In the genomic region with DNA sequence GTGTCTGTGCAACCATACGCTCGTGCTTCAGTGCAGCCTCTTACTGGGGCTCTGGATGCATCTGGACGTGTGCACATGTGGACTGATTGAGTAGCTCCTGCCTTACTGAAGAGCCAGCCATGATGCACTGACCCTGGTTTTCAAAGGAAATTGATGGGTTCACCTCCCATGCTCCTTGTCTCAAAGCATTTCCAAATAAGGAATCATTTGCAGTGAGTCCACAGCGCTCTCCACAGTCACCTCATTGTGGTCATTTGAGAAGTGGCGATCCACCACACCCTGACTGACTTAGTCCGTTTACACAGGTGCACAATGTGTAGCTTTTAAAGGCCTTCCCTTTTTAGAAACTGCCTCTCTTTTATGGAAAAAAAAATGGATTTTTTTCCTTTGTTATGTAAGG, we compare ENCODE assay signal across 16 mouse cellular contexts.
DNase-seq lines count a peak whose midpoint lies in the region; ATAC-seq and TF ChIP-seq lines count a peak whose summit lies in the region.
"Had no signal": no experiment of that assay in that cellular context is flagged by ENCODE, and none has a peak within 500 bp of the region (broad histone marks: within the 10 kb centered on the region; RNA-seq: fewer than 3 reads in every experiment).

No protein-coding gene starts in this region.

- H3K9ac ChIP-seq in hindbrain, embryonic 16.5 days (ENCODE audit: low read depth, low read length) = no peak overlapping the region
- no peak overlapping the region for H3K9ac ChIP-seq in lung, postnatal 0 days (replicated peaks; ENCODE audit: low read depth)
- H3K9ac ChIP-seq: heart, embryonic 13.5 days; limb, embryonic 13.5 days; liver, embryonic 15.5 days had no signal

- H3K4me2 ChIP-seq in hindbrain, embryonic 16.5 days (ENCODE audit: low read length) = no peak overlapping the region
- no peak overlapping the region for H3K4me2 ChIP-seq in lung, postnatal 0 days (replicated peaks; ENCODE audit: low read depth, low read length)
- H3K4me2 ChIP-seq: heart, embryonic 13.5 days; limb, embryonic 13.5 days; liver, embryonic 15.5 days had no signal

- H3K36me3 ChIP-seq in hindbrain, embryonic 10.5 days = peaks cover 10% of the 10 kb centered on the region; the same call in 1 of the 2 replicates
- no peaks in the 10 kb centered on the region for H3K36me3 ChIP-seq in hindbrain, embryonic 16.5 days (ENCODE audit: control insufficient read depth, insufficient read depth, low read length)
- no peaks in the 10 kb centered on the region for H3K36me3 ChIP-seq in lung, postnatal 0 days (ENCODE audit: insufficient read depth, low read length)
- H3K36me3 ChIP-seq: heart, embryonic 13.5 days; limb, embryonic 13.5 days had no signal

- no peak for DNase-seq in hindbrain, embryonic 10.5 days (ENCODE audit: low spot score)
- peak; percentile 33 for DNase-seq in lung, postnatal 0 days (ENCODE audit: low spot score)
- DNase-seq in lung, postnatal 25 days (ENCODE audit: low spot score) = no peak
- peak; percentile 49 for DNase-seq in NIH3T3 (ENCODE audit: low read depth)
- peak; percentile 43 for DNase-seq in mesoderm, embryonic 11.5 days (ENCODE audit: low read depth, low spot score)
- DNase-seq in cerebellum, adult 8-10 months = no peak
- DNase-seq: adrenal gland, adult 8-10 months; B cell, adult 2 months; lung, postnatal 4 days; thymus, adult 18-20 months had no signal

- H3K9me3 ChIP-seq in hindbrain, embryonic 10.5 days = no peaks in the 10 kb centered on the region
- H3K9me3 ChIP-seq in hindbrain, embryonic 16.5 days (ENCODE audit: control insufficient read depth, low read length) = no peaks in the 10 kb centered on the region
- no peaks in the 10 kb centered on the region for H3K9me3 ChIP-seq in lung, postnatal 0 days (ENCODE audit: low read length)
- H3K9me3 ChIP-seq: heart, embryonic 13.5 days; limb, embryonic 13.5 days; liver, embryonic 15.5 days had no signal

- 66% methylated on average over 6 of the region's 6 CpGs for WGBS in hindbrain, embryonic 10.5 days
- 62% methylated on average over 6 of the region's 6 CpGs for WGBS in hindbrain, embryonic 16.5 days
- 58% methylated on average over 6 of the region's 6 CpGs for WGBS in lung, postnatal 0 days

- peak overlapping the region; percentile 31; the same call in 1 of the 2 replicates for H3K27ac ChIP-seq in hindbrain, embryonic 10.5 days
- no peak overlapping the region for H3K27ac ChIP-seq in hindbrain, embryonic 16.5 days (ENCODE audit: low read depth, low read length)
- no peak overlapping the region for H3K27ac ChIP-seq in lung, postnatal 0 days (ENCODE audit: low read length)
- H3K27ac ChIP-seq: heart, embryonic 13.5 days; limb, embryonic 13.5 days; liver, embryonic 15.5 days had no signal

- no peak overlapping the region for H3K4me3 ChIP-seq in hindbrain, embryonic 10.5 days
- no peak overlapping the region for H3K4me3 ChIP-seq in hindbrain, embryonic 16.5 days (ENCODE audit: low read length)
- H3K4me3 ChIP-seq in lung, postnatal 0 days (ENCODE audit: low read depth, low read length) = no peak overlapping the region
- H3K4me3 ChIP-seq: heart, embryonic 13.5 days; limb, embryonic 13.5 days; liver, embryonic 15.5 days had no signal

- no peak for TF ChIP-seq CTCF in lung, postnatal 0 days (IDR thresholded peaks at IDR 0.05)

- ATAC-seq in hindbrain, embryonic 16.5 days = no peak
- ATAC-seq in lung, postnatal 0 days = peak; percentile 48; the same call in 1 of the 2 replicates
- ATAC-seq in inflammation-experienced regulatory T-cells, adult 6 months = no peak
- ATAC-seq: intestine, postnatal 0 days had no signal

- H3K4me1 ChIP-seq in hindbrain, embryonic 10.5 days (replicated peaks) = peaks cover 47% of the 10 kb centered on the region
- peaks cover 16% of the 10 kb centered on the region for H3K4me1 ChIP-seq in hindbrain, embryonic 16.5 days (ENCODE audit: control insufficient read depth, insufficient read depth, low read depth, low read length)
- H3K4me1 ChIP-seq in lung, postnatal 0 days (ENCODE audit: insufficient read depth, low read depth, low read length) = no peaks in the 10 kb centered on the region; the same call in 1 of the 2 replicates
- H3K4me1 ChIP-seq: liver, embryonic 15.5 days had no signal

- no peaks in the 10 kb centered on the region for H3K27me3 ChIP-seq in hindbrain, embryonic 10.5 days (ENCODE audit: insufficient read depth, poor library complexity, severe bottlenecking)
- H3K27me3 ChIP-seq in hindbrain, embryonic 16.5 days (replicated peaks; ENCODE audit: control insufficient read depth, insufficient read depth, low read length) = no peaks in the 10 kb centered on the region
- no peaks in the 10 kb centered on the region for H3K27me3 ChIP-seq in lung, postnatal 0 days (replicated peaks; ENCODE audit: insufficient read depth, low read length)
- H3K27me3 ChIP-seq: heart, embryonic 13.5 days; limb, embryonic 13.5 days; liver, embryonic 15.5 days had no signal

- no peak for TF ChIP-seq EP300 in lung, postnatal 0 days (IDR thresholded peaks at IDR 0.05)

Comparison
In these comparisons a context has a peak if more than half of its experiments do, and no peak if none do; other contexts are left out.
1. DNase-seq: peak in lung, postnatal 0 days (single experiment), NIH3T3 (single experiment) and mesoderm, embryonic 11.5 days (single experiment); none in hindbrain, embryonic 10.5 days (single experiment), lung, postnatal 25 days (single experiment) and cerebellum, adult 8-10 months (single experiment).